Mouse (Mus musculus) heart, adult 2 months (tissue): Measurements from ENCODE around the gene Erich6.
"Not testable (repeated sequence)": the region's sequence is repeated elsewhere in the genome, so short reads cannot be mapped to it uniquely, and the experiment has no call there.

Experiments used
- CTCF ChIP-seq: fragments of 200-600 bp; IDR thresholded peaks from 2 replicates; pipeline ENCODE4 v1.8.1; 2022; ENCODE audit warnings: antibody characterized with exemption, mild to moderate bottlenecking, moderate library complexity
- POLR2A ChIP-seq: fragments of 200-500 bp; IDR thresholded peaks from 2 replicates; pipeline ENCODE4 v1.6.1; 2011; ENCODE audit warnings: mild to moderate bottlenecking, low read depth, low read length, control low read depth; ENCODE audit not compliant: insufficient read depth

GRCm38 (mm10) chr3:58592666-58593065 is 44.3 kb downstream of the Erich6 start:
- TF ChIP-seq POLR2A, CTCF: not testable (repeated sequence)
